Mouse (Mus musculus) CH12.LX (cell line): ENCODE measurements around the gene Pdcd6. TPM values are rescaled to one million over a fixed set of nuclear protein-coding genes. Genes with fewer than 3 reads are reported as not detected.

ENCODE experiments used
- DNase-seq: peaks from one replicate; pipeline ENCODE4 v3.0.0-alpha.2; 2013; ENCODE audit errors: extremely low read depth
- H3K27ac ChIP-seq: 2 replicates; pipeline ENCODE4 v1.5.1; 2012; ENCODE audit warnings: low read depth, mild to moderate bottlenecking, control low read depth, moderate library complexity; ENCODE audit not compliant: insufficient read depth
- H3K27me3 ChIP-seq: replicated peaks from 2 replicates; pipeline ENCODE3; 2012; ENCODE audit warnings: inconsistent platforms
- H3K36me3 ChIP-seq, 2 experiments: replicated peaks in 1 of 2; 2 replicates each; pipeline versions ENCODE3 to v1.6.1; 2012; ENCODE audit warnings: inconsistent platforms in 1 of 2, low read length in 1 of 2, mild to moderate bottlenecking in 1 of 2, mixed read lengths in 1 of 2, moderate library complexity in 1 of 2; ENCODE audit not compliant: control insufficient read depth in 1 of 2, insufficient read depth in 1 of 2
- H3K4me1 ChIP-seq, 2 experiments: 2 replicates each; pipeline ENCODE4 v1.6.1; 2012; ENCODE audit warnings: inconsistent platforms in 1 of 2, moderate library complexity in 1 of 2; ENCODE audit not compliant: insufficient read depth in 2 of 2, control insufficient read depth in 1 of 2
- H3K4me2 ChIP-seq: 2 replicates; pipeline ENCODE4 v1.6.1; 2012; ENCODE audit warnings: low read depth, mild to moderate bottlenecking, control low read depth; ENCODE audit not compliant: poor library complexity, insufficient read depth, severe bottlenecking
- H3K4me3 ChIP-seq, 3 experiments: fragments of 150-350 bp in 1 of 3; sonication (generic) in 1 of 3; replicated peaks in 1 of 3; 2 replicates each; pipeline versions ENCODE3 to v1.5.1; 2011 to 2012; ENCODE audit warnings: low read depth in 2 of 3, low read length in 2 of 3, mild to moderate bottlenecking in 2 of 3, moderate library complexity in 2 of 3, control low read depth in 1 of 3, improper control_type of control experiment in 1 of 3, inconsistent platforms in 1 of 3, mixed read lengths in 1 of 3; ENCODE audit not compliant: poor library complexity in 1 of 3
- H3K79me2 ChIP-seq: replicated peaks from 2 replicates; pipeline ENCODE4 v1.6.1; 2012; ENCODE audit warnings: mild to moderate bottlenecking, moderate library complexity; ENCODE audit not compliant: control insufficient read depth, poor library complexity, insufficient read depth, severe bottlenecking; ENCODE audit errors: extremely low read depth
- H3K9ac ChIP-seq: 2 replicates; pipeline ENCODE4 v1.6.1; 2012; ENCODE audit warnings: low read depth, mild to moderate bottlenecking, control low read depth, moderate library complexity; ENCODE audit not compliant: insufficient read depth
- H3K9me3 ChIP-seq: replicated peaks from 2 replicates; pipeline ENCODE3; 2012; ENCODE audit warnings: low read length, inconsistent platforms, mixed read lengths
- CHD1 ChIP-seq: IDR thresholded peaks from 2 replicates; pipeline ENCODE4 v1.6.1; 2012; ENCODE audit warnings: low read depth, low read length, improper control_type of control experiment, inconsistent platforms
- CHD2 ChIP-seq: IDR thresholded peaks from 2 replicates; pipeline ENCODE4 v1.6.1; 2011; ENCODE audit warnings: low read length, improper control_type of control experiment
- EP300 ChIP-seq: IDR thresholded peaks from 2 replicates; pipeline ENCODE4 v1.6.1; 2011; ENCODE audit warnings: low read length, improper control_type of control experiment
- ETS1 ChIP-seq: conservative IDR thresholded peaks from 2 replicates; pipeline ENCODE4 v1.6.1; 2012; ENCODE audit warnings: low read depth, mild to moderate bottlenecking, inconsistent platforms, low read length, improper control_type of control experiment, moderate library complexity
- GABPA ChIP-seq: IDR thresholded peaks from 2 replicates; pipeline ENCODE4 v1.6.1; 2012; ENCODE audit warnings: low read depth, low read length, improper control_type of control experiment, inconsistent platforms; ENCODE audit not compliant: insufficient replicate concordance
- HCFC1 ChIP-seq: IDR thresholded peaks from 2 replicates; pipeline ENCODE4 v1.6.1; 2012; ENCODE audit warnings: low read depth, mild to moderate bottlenecking, inconsistent platforms, low read length, improper control_type of control experiment
- IRF4 ChIP-seq: IDR thresholded peaks from 2 replicates; pipeline ENCODE4 v1.6.1; 2014; ENCODE audit warnings: low read depth, mild to moderate bottlenecking, inconsistent platforms, low read length, improper control_type of control experiment
- JUN ChIP-seq: IDR thresholded peaks from 2 replicates; pipeline ENCODE4 v1.6.1; 2011; ENCODE audit warnings: low read depth, mild to moderate bottlenecking, low read length, improper control_type of control experiment, moderate library complexity; ENCODE audit not compliant: insufficient read depth
- JUND ChIP-seq: conservative IDR thresholded peaks from 2 replicates; pipeline ENCODE4 v1.6.1; 2011; ENCODE audit warnings: low read depth, low read length, improper control_type of control experiment
- MAFK ChIP-seq: IDR thresholded peaks from 2 replicates; pipeline ENCODE4 v1.6.1; 2011; ENCODE audit warnings: low read length, improper control_type of control experiment; ENCODE audit not compliant: insufficient replicate concordance
- POLR2A ChIP-seq: IDR thresholded peaks from 2 replicates; pipeline ENCODE4 v1.6.1; 2011; ENCODE audit warnings: low read depth, mild to moderate bottlenecking, improper control_type of control experiment, low read length
- RAD21 ChIP-seq: IDR thresholded peaks from 2 replicates; pipeline ENCODE4 v1.6.1; 2011; ENCODE audit warnings: low read depth, mild to moderate bottlenecking, low read length, improper control_type of control experiment, moderate library complexity
- SIN3A ChIP-seq: IDR thresholded peaks from 2 replicates; pipeline ENCODE4 v1.6.1; 2012; ENCODE audit warnings: low read length, improper control_type of control experiment, inconsistent platforms
- SMC3 ChIP-seq: IDR thresholded peaks from 2 replicates; pipeline ENCODE4 v1.6.1; 2011; ENCODE audit warnings: low read depth, low read length, improper control_type of control experiment
- TCF12 ChIP-seq: IDR thresholded peaks from 2 replicates; pipeline ENCODE4 v1.6.1; 2014; ENCODE audit warnings: low read depth, mild to moderate bottlenecking, inconsistent platforms, low read length, improper control_type of control experiment
- ZKSCAN1 ChIP-seq: IDR thresholded peaks from 2 replicates; pipeline ENCODE4 v1.6.1; 2012; ENCODE audit warnings: low read depth, inconsistent platforms, low read length, improper control_type of control experiment, borderline replicate concordance
- dilution Hi-C: fragments of 300-500 bp; cut with MboI; formaldehyde crosslinking; loops from 2 replicates; pipeline ENCODE4 v1.14.3; 2020; ENCODE audit warnings: low sequenced_read_pairs; ENCODE audit not compliant: extremely low pct_unique_long_range_greater_than_20kb, extremely low pct_ligation_motif_present
- in situ Hi-C: fragments of 300-500 bp; cut with MboI; formaldehyde crosslinking; loops from 3 replicates; pipeline ENCODE4 v1.14.3; 2019; ENCODE audit warnings: low sequenced_read_pairs, low pct_ligation_motif_present, low pct_unique_long_range_greater_than_20kb, mixed read lengths
- polyA plus RNA-seq: library from polyadenylated mRNA; unstranded; fragments of >175 nt; gene quantifications from 2 replicates; pipeline ENCODE4 v1.2.1, GENCODE M21; 2012; ENCODE audit warnings: low read depth; ENCODE audit not compliant: insufficient read length
- total RNA-seq, 2 experiments: library from RNA; depleted of rRNA; stranded (reverse); fragments of 300-350 nt in 1 of 2; fragments of >200 nt in 1 of 2; gene quantifications; 2 replicates each; pipeline ENCODE4 v1.2.3; 2012 to 2014

Pdcd6 gene
- total and polyA plus RNA-seq, 3 experiments = 124 to 213 (median 136) TPM

DNA sequence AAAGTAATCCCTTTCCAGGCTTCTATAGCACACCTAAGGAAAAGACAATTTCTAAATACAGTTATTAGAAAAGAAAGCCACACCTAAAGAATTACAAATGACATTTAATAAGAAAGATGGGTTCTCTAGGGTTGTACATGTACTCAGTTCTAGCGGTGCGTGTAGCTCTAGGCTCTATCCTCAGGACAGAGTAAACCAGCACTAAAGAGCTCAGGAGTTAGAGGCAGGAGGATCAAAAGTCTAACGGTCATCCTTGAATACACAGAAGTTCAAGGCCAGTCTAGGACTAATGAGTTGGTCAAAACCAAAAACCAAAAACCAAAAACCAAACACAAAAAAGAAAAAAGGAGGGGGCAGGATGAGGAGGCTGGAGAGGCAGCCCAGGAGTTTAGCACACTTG is 2.8 kb downstream of the Pdcd6 start:
- Histone ChIP-seq H3K9ac (no peak overlapping the region), H3K27me3 (no peaks in the 10 kb centered on the region), H3K4me2 (no peak overlapping the region; the same call in 1 of the 2 replicates), H3K79me2 (peaks cover 25% of the 10 kb centered on the region), H3K27ac (no peak overlapping the region), H3K36me3 (peaks cover 23 to 53% of the 10 kb centered on the region in 2 experiments), H3K4me1 (peaks cover 0 to 25% of the 10 kb centered on the region in 2 experiments; a peak in 2 of 4 replicates), H3K4me3 (no peak overlapping the region), H3K9me3 (no peaks in the 10 kb centered on the region)
- no peak for DNase-seq
- in situ Hi-C loops (no loop called here), dilution Hi-C loops (no loop called here)
- TF ChIP-seq JUN (no peak), EP300 (no peak), ZKSCAN1 (no peak), IRF4 (no peak), GABPA (no peak), RAD21 (no peak), HCFC1 (no peak), TCF12 (no peak), CHD2 (no peak), SIN3A (no peak)

DNA sequence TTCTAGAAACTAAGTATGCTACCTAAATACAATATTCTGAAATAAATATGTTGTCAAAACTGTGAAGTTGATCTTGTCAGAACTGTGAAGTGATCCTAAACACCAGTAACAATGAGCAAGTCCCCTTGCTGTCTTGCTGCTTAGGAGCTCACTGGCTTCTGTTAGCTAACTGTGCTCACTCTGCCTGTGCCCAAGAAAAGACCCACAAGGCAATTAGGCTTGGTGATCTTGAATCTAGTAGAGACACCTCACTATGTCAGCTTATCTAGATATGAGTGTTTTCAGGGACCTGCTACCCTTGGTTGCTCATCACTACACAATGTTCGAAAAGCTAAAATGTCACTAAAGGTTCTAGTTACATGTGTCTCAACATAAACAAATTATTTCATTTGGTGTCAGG is 11.6 kb downstream of the Pdcd6 start:
- no peak for DNase-seq
- no peak for TF ChIP-seq MAFK
- no peak for TF ChIP-seq SMC3
- no peak for TF ChIP-seq RAD21
- no peak for TF ChIP-seq ETS1
- TF ChIP-seq SIN3A = no peak
- TF ChIP-seq GABPA = no peak
- TF ChIP-seq CHD1 = no peak
- TF ChIP-seq JUND = no peak
- no peak for TF ChIP-seq ZKSCAN1
- TF ChIP-seq POLR2A = no peak
- no peak overlapping the region for H3K9ac ChIP-seq

More for the DNA sequence above, 11.6 kb downstream of the Pdcd6 start:
- Histone ChIP-seq H3K4me2 (no peak overlapping the region), H3K9me3 (no peaks in the 10 kb centered on the region), H3K27ac (no peak overlapping the region), H3K4me3 (no peak overlapping the region), H3K4me1 (no peaks in the 10 kb centered on the region), H3K27me3 (no peaks in the 10 kb centered on the region), H3K79me2 (no peaks in the 10 kb centered on the region), H3K36me3 (peaks cover 71 to 93% of the 10 kb centered on the region in 2 experiments)
- in situ Hi-C loops = loop anchor here (10.0 kb wide), 1 partner anchor 351 kb away; no protein-coding TSS in a partner anchor
- dilution Hi-C loops = no loop called here
